Mouse (Mus musculus): Measurements from ENCODE around the gene Nipsnap3b.

Nipsnap3b gene

DNA sequence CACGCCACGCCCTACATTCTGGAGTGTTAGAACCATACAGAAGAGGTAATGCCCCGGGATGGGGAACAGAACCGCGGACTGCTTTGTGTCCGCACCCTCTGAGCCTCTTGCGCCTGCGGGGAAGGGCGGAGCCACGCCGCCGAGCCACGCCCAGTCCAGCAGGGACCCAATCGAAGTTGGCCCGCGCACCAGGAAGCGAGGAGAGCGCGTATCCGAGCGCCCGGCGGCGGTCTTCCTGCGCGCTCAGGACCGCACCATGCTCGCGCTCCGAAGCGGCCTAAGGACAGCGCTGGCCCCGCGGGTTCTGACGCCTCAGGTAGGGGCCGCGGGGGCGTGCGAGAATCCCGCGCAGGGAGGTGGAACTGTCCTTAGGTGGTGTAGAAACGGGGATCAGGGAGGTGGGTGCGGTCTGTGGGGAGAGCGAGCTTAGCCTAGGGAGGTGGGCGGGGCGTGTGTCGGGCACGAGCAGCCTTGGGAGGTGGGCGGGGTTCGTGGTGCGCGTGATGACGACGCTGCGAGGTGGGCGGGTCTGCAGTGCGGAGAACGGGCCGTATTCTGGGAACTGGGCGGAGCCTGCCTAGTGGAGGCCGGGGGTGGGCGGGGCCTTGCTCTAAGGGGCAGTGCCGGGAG, at the start of gene Nipsnap3b:
Gene Nipsnap3b (plus strand): TSS at position 149 of the 630 bp plus-strand sequence.
- DNase-seq (ENCODE audit: low spot score) = peak; percentile 95

DNA sequence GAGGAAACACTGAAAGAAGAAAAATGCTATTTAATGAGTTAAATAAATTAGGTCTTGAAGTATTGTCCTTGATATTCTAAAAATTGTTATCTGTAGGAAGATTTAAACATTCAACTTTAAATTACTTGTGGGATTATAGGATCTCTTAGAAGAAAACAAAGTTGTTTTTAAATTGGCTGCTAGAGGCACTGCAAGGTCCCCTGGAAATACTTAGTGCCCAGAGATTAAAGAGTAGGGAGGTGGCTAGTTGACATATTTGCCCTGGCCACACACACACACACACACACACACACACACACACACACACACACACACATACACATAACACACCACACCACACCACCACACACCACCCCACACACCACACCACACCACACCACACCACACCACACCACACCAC, 47.4 kb upstream of the Nipsnap3b start, which contains the start of gene Olfr270:
Gene Olfr270 (plus strand): TSS at position 301 of the 400 bp plus-strand sequence.
- no peak for DNase-seq (ENCODE audit: low spot score)

DNA sequence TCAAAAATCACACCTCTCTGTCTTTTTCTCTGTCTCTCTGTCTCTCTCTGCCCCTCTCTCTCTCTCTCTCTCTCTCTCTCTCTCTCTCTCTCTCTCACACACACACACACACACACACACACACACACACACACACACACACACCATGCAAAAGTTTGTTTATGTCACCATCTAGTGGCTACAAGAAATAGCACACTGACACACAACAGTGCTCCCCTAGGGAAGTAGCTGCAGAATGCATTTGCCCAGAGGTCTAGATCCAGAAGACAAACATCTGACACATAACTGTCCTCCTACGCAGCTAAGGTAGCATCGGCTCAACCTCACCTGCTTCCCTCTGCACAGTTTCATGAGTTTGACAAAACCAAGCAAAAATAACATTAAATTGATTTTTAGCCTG, 26.5 kb upstream of the Nipsnap3b start:
- no peak for DNase-seq (ENCODE audit: low spot score)

DNA sequence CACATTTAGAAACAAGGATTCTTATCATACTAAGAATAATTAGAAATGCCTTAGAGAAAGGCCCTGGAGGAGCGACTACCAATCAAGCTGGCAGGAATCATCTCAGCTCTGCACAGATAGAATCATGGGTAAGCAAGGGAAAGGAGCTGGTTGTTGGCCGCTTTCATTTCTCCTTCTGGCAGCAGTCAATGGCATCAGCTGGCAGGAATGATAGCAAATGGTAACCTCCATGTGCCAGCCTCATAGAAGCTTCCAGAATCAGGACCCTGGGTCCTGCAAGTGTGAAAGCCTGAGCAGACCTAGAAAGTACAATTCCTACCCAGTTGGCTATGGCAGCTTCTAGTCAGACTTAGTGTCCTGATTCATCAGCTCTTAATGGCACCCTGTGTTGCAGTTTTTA, 25.4 kb upstream of the Nipsnap3b start:
- DNase-seq (ENCODE audit: low spot score) = no peak

DNA sequence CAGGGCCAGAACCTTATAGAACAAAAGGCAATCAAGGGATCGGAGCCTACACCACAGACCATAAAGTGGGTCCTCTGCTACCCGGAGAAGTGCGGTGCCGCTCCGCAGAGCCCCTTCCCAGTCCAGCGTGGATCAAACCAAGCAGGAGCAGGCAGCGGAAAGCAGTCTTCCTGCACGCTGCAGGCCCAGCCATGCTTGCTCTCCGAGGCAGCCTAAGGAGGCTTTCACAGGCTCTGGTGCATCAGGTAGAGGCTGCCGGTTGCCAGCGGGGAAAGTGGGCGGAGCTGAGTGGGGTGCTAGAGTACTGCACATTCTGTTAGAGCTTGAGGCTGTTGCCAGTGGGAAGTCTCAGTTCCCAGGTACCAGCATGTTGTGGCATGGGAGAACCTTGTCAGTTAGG, 22.4 kb upstream of the Nipsnap3b start, which contains the start of gene Nipsnap3a:
Gene Nipsnap3a (plus strand): TSS at position 25 of the 400 bp plus-strand sequence.
- no peak for DNase-seq (ENCODE audit: low spot score)

DNA sequence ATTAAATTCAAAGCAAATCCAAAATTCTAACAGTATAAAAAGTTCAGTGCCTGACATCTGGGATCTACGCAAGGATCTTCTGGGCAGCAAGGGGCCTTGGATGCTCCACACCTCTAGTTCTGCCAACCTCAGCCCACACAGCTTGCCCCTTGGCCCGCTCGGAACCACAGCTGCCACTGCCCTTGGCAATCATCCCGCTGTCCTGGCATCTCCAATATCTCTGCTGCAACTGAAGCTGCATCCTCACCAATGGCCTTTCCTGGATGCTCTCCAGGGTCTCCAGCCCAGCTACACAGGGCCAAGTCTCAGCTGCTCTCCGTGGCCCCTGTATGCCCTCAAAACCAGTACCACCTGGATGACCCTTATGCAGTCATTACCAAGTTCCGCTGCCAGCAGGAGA, 12.2 kb upstream of the Nipsnap3b start:
- DNase-seq (ENCODE audit: low spot score) = no peak

DNA sequence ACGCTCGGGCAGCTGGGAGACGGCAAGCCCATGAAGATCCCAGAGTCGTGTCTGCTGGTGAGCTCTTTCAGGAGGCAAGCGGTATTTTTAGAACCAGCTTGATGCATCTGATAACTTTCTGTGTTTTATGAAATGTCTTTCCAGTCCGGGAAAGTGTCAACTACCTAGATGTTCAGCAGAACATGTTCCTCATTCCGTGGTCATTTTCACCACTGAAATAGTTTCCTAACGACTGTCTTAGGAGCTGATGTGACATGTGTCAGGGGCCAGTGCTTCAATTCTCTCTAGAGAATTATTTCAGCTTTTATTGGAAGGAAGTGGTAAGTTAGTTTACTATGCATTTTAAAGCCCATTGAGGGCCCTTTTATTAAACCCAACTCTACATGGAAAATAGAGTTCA, 11.5 kb upstream of the Nipsnap3b start:
- DNase-seq (ENCODE audit: low spot score) = no peak

DNA sequence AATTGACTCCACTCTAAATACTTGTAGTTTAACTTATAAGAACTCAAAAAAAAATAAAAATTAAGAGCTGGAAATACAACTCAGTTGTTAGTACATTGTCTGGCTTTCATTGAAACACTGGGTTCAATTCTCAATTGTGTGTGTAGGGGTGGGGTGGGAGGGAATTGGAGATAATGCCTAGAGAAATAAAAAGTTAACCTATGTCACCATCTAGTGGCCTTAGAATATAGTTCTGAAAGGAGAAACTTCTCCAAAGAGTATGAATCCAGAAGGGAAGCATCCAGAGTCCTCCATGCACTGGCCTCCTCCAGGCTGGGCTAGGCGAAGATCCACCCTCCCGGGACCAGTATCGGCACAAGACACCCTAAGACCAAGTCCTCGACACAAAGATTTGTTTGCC, 2.5 kb upstream of the Nipsnap3b start:
- no peak for DNase-seq (ENCODE audit: low spot score)

DNA sequence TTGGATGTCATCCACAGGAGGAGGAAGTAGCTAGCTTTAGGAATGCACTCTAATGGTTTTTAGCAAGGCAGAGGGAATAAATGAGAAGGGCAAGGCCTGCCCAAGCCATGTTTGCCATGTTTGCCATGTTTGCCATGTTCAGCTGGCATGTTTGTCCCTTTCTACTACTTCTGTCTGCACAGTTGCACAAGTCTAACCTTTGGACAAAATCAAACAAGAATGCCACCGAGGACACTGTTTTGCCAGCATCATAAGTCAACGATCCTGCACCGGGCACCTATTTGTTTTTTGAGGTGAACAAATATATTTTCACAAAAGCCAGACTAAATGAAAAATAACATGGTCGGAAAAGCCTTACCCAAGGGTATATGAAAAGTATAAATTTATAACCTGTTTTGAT, 1.8 kb upstream of the Nipsnap3b start:
- DNase-seq (ENCODE audit: low spot score) = no peak

DNA sequence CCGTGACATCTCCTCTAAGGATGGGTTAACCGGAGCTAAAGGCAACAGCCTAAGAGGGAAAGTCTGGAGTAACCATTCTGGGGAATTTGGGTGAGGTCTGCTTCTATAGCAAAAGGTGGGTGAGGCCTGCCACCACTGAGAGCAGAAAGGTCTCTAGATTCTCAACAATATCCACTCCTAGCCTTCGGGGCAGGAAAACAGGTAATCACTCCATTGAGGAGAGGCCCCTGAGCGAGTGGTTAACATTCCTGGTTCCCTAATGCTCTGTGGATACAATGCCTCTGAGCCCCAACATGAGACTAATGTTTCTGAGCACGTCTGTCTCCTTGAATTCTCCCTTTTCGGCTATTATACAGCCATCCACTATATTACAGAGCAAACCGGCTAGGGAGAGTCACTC, 2.7 kb downstream of the Nipsnap3b start:
- no peak for DNase-seq (ENCODE audit: low spot score)

DNA sequence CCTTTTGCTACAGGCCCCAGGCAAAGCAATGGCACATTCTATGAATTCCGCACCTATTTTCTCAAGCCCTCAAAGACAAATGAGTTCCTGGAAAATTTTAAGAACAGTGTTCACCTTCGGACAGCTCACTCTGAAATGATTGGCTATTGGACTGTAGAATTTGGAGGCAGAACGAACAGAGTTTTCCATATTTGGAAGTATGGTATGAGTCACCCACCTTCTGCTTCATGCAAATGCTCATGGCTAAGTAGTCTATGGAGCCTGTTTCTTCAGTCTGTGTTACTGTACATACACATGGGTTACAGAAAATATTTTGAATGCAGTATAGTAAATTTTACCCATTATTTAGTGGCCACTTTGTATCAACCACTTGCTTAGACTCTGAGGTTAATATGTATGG, 3.3 kb downstream of the Nipsnap3b start:
- no peak for DNase-seq (ENCODE audit: low spot score)

DNA sequence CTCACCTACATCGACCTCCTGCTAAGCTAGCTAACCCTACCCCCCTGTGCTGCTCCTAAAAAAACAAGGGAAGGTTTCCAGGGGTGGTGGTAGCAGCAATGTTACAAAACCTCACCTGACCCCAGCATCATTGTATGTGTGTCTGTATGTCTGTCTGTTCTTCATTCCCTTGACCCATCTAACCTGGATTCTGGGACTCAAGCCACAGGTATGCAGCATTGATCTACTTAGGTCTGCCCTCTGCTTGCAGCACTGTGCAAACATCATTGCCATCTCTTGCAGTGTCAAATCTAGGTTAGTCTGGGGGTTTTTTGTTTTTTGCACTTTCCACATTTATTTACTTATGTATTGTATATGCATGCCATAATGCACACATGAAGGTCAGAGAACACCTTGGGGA, 6.7 kb downstream of the Nipsnap3b start:
- DNase-seq (ENCODE audit: low spot score) = no peak

DNA sequence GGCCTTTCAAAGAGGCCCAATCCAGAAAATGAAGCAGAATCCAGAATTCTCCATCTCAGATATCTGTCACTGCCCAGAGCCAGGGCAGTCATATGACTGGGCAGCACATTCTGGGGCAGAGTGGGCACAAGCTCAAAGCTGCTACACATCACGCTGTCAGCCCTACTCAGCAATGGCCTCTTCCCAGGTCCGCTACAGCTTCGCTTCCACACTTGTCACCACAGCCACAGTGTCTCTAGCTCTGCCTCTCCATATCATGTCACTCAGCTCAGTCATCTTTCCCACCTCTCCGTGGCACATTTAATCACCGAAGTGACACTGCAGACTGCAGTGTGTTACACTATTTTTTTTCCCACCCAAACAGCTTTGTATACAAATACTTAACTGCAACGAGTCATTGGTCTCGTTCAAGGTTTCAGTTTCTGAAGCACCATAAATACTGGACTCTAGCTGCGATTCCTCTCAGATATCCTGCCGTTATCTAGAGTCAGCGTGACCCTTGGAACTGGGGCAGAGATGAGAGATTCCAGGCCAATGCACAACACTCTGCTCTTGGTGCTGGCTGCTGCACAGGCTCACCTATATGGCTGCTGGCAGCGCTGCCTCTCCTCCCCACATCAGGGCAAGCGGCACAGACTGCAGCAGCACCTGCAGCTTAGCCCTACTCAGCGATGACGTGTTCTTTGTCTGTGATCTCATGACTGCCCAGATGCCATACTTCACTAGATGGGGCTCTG, 11.7 kb downstream of the Nipsnap3b start:
- DNase-seq (ENCODE audit: low spot score) = no peak

DNA sequence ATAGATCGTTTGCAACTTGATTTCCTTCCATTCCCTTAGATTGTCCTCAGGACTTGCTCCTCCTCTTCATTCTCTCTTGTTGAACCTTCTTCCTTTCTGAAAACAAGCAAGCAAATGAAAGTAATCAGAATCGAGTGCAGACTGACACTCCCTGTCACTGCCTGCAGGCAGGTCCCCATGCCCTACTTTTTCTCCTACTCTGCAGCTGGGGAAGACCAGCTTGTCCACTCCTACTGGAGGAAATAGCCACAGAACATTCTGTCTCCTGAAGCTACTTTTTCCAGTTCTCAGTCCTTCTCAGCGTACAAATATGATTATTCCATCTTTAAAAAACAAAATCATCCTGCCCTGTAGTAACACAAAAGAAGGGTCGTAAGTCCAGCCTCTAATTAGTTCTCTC, 12.7 kb downstream of the Nipsnap3b start:
- DNase-seq (ENCODE audit: low spot score) = no peak

DNA sequence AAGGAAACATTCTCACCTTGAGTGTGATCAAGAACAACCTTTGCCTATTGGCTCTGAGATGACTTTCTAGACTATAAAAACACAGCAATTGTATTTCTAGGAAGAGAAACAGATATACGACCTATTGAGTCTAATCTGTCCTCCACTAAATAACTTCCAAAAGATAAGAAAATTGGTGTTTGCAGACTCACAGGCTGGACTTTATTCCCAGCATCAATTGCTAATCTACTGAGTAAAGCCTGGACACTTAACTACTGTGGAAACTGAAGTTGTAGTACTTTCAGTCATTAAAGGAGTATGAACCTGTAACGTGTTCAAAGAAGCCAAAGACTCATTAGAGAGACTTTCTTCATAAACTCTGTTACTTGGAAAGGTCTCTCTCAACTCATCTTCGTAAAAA, 16.1 kb downstream of the Nipsnap3b start:
- no peak for DNase-seq (ENCODE audit: low spot score)

DNA sequence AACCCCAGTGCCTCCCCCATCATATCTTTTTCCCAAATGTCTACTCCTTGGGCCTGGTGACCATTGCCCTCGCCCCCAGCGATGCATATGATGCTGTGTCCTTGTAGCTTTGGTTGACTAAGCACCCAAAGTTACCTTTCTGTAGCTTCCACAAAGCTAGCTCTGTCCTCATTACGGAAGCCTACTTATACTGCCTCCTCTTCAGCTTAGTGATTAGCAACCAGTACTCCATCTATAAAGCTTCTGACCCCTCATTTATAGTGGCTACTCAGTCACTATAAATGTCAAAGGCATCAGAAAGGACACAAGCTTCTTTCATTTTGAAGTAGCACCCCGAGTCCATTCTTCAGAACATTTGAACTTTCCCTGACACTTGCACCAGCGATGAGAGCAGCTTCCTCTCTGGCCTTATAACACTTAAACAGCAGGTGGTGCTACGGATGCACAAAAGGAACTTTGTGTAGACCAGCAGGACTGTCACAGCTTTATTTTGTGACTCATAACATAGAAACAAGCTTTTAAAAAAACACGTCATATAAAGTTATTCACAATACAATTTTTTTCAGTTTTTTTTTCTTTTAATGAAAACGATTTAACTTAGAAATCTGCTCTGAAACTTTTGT, 18.8 kb downstream of the Nipsnap3b start:
- DNase-seq (ENCODE audit: low spot score) = no peak

DNA sequence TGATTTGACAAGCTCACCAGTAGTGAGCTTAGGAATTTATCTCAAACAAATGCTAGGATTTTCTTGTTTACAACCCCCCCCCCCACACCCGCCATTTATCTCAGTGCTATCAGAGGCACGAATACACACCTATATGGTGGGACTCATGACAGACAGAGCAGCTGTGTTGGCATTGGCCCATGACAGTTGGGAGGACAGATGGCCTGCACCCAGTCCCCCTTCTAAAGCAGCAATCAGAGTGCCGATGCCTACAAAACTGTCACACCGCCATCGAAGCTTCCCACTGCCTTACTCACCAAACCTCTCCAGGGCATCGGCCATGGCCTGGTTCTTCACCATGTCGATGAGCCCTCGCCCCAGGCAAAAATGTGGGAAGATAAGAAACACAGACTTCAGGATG, 32.1 kb downstream of the Nipsnap3b start:
- DNase-seq (ENCODE audit: low spot score) = no peak

DNA sequence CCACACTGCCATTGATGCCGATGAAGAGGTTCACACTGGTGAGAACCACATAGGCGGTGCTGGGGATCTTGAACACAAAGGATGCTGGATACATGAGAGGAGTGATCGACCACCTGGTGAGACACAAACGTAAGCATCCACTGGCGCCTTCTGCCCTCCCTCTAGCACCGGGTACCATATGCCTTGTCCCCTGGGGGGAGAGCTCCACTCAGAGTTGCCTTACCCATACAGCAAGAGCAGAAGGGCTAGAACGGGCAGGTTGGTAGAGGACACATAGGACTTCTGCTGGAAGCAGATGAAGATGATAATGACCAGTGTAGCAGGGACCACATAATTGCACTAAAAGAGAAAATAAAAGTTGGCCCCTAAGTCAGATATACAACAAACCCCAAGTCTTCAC, 34.1 kb downstream of the Nipsnap3b start:
- DNase-seq (ENCODE audit: low spot score) = no peak

DNA sequence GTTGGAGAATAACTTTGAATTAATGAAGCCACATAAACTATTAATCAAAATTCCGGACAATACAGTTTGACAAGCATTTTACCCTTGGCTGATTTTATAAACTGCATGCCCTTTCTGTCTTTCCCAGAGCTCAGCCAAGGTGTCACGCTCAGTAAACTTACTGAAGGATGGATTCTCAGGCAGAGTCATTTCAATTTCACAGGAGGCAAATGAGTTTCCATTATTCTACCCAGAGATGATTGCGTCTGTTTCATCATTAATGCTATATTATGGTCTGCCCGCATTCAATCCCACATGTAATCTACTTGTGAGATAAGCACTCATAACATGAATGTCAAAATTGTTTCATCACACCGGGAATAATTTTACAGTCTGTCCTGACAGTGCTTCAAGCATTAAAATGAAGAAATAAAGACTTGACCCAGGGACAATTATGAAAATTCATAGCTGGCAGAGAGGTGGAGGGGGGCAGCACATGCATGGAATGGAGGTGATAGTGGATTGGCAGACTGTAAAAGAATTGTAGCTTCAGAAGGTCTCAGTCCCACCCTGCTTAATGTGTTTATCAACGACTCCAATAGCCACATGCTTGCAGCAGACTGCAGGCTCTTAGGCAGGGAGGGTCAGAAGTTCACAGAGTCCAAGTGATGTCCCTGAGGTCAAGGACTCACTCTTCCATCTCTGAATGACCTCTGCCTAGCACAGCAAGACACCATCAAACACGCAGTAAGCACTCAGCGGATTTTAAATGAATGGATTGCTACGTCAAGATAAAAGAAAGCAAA, 34.8 kb downstream of the Nipsnap3b start:
- no peak for DNase-seq (ENCODE audit: low spot score)

DNA sequence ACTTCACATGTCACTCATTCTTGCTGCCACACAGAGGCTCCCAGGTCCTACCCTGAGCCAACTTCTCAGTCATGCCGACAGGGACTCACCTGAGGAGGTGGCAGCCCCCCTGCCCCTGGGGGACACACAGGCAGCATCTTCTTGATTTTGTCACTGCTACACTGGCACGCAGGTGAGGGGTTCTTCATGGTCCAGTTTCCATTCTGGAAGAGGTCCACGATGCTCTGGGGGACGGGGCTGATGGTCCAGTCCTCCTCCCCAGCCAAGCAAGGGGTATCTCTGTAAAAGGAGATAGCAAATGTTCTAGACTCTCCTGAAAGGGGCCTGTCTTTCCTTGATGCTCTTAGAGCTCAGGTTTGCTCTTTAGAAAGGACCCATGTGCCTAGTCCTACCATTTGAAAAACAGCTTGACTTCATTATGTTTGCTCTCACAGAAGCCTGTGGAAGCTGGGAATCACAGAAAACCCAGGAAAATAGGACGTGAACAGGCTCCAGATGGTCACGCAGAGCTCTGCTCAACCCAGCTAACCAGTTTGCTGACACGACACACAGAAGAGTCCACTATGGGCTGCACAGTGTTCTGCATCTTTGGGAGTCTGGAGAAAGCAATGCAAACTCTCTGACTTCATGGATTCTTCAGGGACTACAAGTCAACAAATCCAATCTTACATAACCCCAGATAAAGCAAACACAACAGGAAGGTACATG, 50.8 kb downstream of the Nipsnap3b start:
- no peak for DNase-seq (ENCODE audit: low spot score)
